Mouse (Mus musculus): ENCODE measurements around the gene Fgf22. TPM values are rescaled to one million over a fixed set of nuclear protein-coding genes. Genes with fewer than 3 reads are reported as not detected.

The Fgf22 gene
- polyA plus RNA-seq, 1 experiment from 2014 or later = not detected

DNA sequence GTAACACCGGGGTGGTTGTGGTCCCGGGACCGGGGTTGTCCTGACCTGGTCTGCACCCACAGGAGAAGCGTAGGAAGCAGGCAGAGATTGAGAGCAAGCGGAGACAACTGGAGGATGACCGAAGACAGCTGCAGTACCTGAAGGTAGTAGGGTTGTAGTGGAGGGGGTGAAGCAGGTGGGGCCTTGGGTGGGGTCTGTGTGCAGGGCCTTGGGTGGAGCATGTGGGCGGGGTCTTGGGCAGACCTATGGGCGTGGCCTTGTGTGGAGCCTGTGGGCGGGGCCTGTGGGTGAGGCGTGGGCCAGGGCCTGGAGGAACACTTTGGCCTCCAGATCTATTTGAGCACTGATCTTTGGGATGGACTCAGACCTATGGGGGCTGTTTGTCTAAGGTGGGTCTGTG lies 52.1 kb downstream of the Fgf22 start:
- no peak overlapping the region for H3K27ac ChIP-seq (replicated peaks)
- no peaks in the 10 kb centered on the region for H3K36me3 ChIP-seq (replicated peaks)
- no peaks in the 10 kb centered on the region for H3K27me3 ChIP-seq
- no peak overlapping the region for H3K4me2 ChIP-seq
- H3K9ac ChIP-seq = no peak overlapping the region
- ATAC-seq (ENCODE audit: insufficient read depth) = no peak
- H3K4me1 ChIP-seq (replicated peaks) = peaks cover 56% of the 10 kb centered on the region
- H3K9me3 ChIP-seq (replicated peaks) = no peaks in the 10 kb centered on the region
- no peak overlapping the region for H3K4me3 ChIP-seq (replicated peaks)
- WGBS (ENCODE audit: insufficient replicate concordance) = 54% methylated on average over 10 of the region's 10 CpGs

GRCm38 (mm10) chr10:79807826-79808225 lies 53.0 kb downstream of the Fgf22 start:
- Histone ChIP-seq H3K9me3 (replicated peaks) (no peaks in the 10 kb centered on the region), H3K4me3 (replicated peaks) (no peak overlapping the region), H3K27me3 (no peaks in the 10 kb centered on the region), H3K4me1 (replicated peaks) (peaks cover 53% of the 10 kb centered on the region), H3K27ac (replicated peaks) (no peak overlapping the region), H3K9ac (no peak overlapping the region), H3K4me2 (no peak overlapping the region), H3K36me3 (replicated peaks) (no peaks in the 10 kb centered on the region)
- ATAC-seq (ENCODE audit: insufficient read depth) = no peak
- 56% methylated on average over 11 of the region's 11 CpGs for WGBS (ENCODE audit: insufficient replicate concordance)

Other genes with a start within 250 kb of the Fgf22 start
- gene Plpp2, start 221.3 kb upstream of the Fgf22 start, polyA plus RNA-seq (2015; fragmentation: Nextera tagmentation; extraction: Ambion mirVana) = 21.5 and 26.9 TPM in 2 replicates
- gene Mier2, start 199.9 kb upstream of the Fgf22 start, polyA plus RNA-seq (2015; fragmentation: Nextera tagmentation; extraction: Ambion mirVana) = 9.9 and 13.3 TPM in 2 replicates
- not detected in 2 replicates for gene Theg, start 167.7 kb upstream of the Fgf22 start, polyA plus RNA-seq (2015; fragmentation: Nextera tagmentation; extraction: Ambion mirVana)
- not detected in 2 replicates for gene C2cd4c, start 141.1 kb upstream of the Fgf22 start, polyA plus RNA-seq (2015; fragmentation: Nextera tagmentation; extraction: Ambion mirVana)
- gene Shc2, start 117.2 kb upstream of the Fgf22 start, polyA plus RNA-seq (2015; fragmentation: Nextera tagmentation; extraction: Ambion mirVana) = 0.08 and 0.10 TPM in 2 replicates
- not detected in 2 replicates for gene Odf3l2, start 109.3 kb upstream of the Fgf22 start, polyA plus RNA-seq (2015; fragmentation: Nextera tagmentation; extraction: Ambion mirVana)
- gene Madcam1, start 90.5 kb upstream of the Fgf22 start, polyA plus RNA-seq (2015; fragmentation: Nextera tagmentation; extraction: Ambion mirVana) = 0.26 TPM in 1 of 2 replicates, not detected in the other
- gene Tpgs1, start 85.7 kb upstream of the Fgf22 start, polyA plus RNA-seq (2015; fragmentation: Nextera tagmentation; extraction: Ambion mirVana) = 21.4 and 23.1 TPM in 2 replicates
- gene Cdc34, start 72.9 kb upstream of the Fgf22 start, polyA plus RNA-seq (2015; fragmentation: Nextera tagmentation; extraction: Ambion mirVana) = 105 and 107 TPM in 2 replicates
- 0.15 and 0.37 TPM in 2 replicates for gene Gzmm, start 66.1 kb upstream of the Fgf22 start, polyA plus RNA-seq (2015; fragmentation: Nextera tagmentation; extraction: Ambion mirVana)
- 980 and 1,043 TPM in 2 replicates for gene Bsg, start 50.6 kb upstream of the Fgf22 start, polyA plus RNA-seq (2015; fragmentation: Nextera tagmentation; extraction: Ambion mirVana)
- 0.02 TPM in 1 of 2 replicates, not detected in the other for gene Hcn2, start 38.4 kb upstream of the Fgf22 start, polyA plus RNA-seq (2015; fragmentation: Nextera tagmentation; extraction: Ambion mirVana)
- 15.6 and 17.7 TPM in 2 replicates for gene Polrmt, start 8.5 kb upstream of the Fgf22 start, polyA plus RNA-seq (2015; fragmentation: Nextera tagmentation; extraction: Ambion mirVana)
- gene Rnf126, start 11.9 kb downstream of the Fgf22 start, polyA plus RNA-seq (2015; fragmentation: Nextera tagmentation; extraction: Ambion mirVana) = 39.6 and 42.0 TPM in 2 replicates
- 0.71 and 1.0 TPM in 2 replicates for gene Fstl3, start 22.2 kb downstream of the Fgf22 start, polyA plus RNA-seq (2015; fragmentation: Nextera tagmentation; extraction: Ambion mirVana)
- 7.0 and 7.1 TPM in 2 replicates for gene Prss57, start 35.9 kb downstream of the Fgf22 start, polyA plus RNA-seq (2015; fragmentation: Nextera tagmentation; extraction: Ambion mirVana)
- gene Palm, start 38.5 kb downstream of the Fgf22 start, polyA plus RNA-seq (2015; fragmentation: Nextera tagmentation; extraction: Ambion mirVana) = 8.8 and 9.2 TPM in 2 replicates
- gene Misp, start 65.9 kb downstream of the Fgf22 start, polyA plus RNA-seq (2015; fragmentation: Nextera tagmentation; extraction: Ambion mirVana) = 0.50 TPM in 2 replicates
- gene Ptbp1, start 99.4 kb downstream of the Fgf22 start, polyA plus RNA-seq (2015; fragmentation: Nextera tagmentation; extraction: Ambion mirVana) = 120 and 133 TPM in 2 replicates
- 112 and 131 TPM in 2 replicates for gene Prtn3, start 119.4 kb downstream of the Fgf22 start, polyA plus RNA-seq (2015; fragmentation: Nextera tagmentation; extraction: Ambion mirVana)
- gene Plppr3, start 119.6 kb downstream of the Fgf22 start, polyA plus RNA-seq (2015; fragmentation: Nextera tagmentation; extraction: Ambion mirVana) = 5.8 and 6.1 TPM in 2 replicates
- gene Elane, start 131.2 kb downstream of the Fgf22 start, polyA plus RNA-seq (2015; fragmentation: Nextera tagmentation; extraction: Ambion mirVana) = 211 and 227 TPM in 2 replicates
- not detected in 2 replicates for gene Cfd, start 135.8 kb downstream of the Fgf22 start, polyA plus RNA-seq (2015; fragmentation: Nextera tagmentation; extraction: Ambion mirVana)
- 16.4 and 18.0 TPM in 2 replicates for gene Med16, start 153.8 kb downstream of the Fgf22 start, polyA plus RNA-seq (2015; fragmentation: Nextera tagmentation; extraction: Ambion mirVana)
- gene Gm26602, start 155.8 kb downstream of the Fgf22 start, polyA plus RNA-seq (2015; fragmentation: Nextera tagmentation; extraction: Ambion mirVana) = not detected in 2 replicates
- gene Kiss1r, start 161.9 kb downstream of the Fgf22 start, polyA plus RNA-seq (2015; fragmentation: Nextera tagmentation; extraction: Ambion mirVana) = 0.32 and 0.37 TPM in 2 replicates
- 52.4 and 55.6 TPM in 2 replicates for gene R3hdm4, start 166.1 kb downstream of the Fgf22 start, polyA plus RNA-seq (2015; fragmentation: Nextera tagmentation; extraction: Ambion mirVana)
- gene Arid3a, start 172.0 kb downstream of the Fgf22 start, polyA plus RNA-seq (2015; fragmentation: Nextera tagmentation; extraction: Ambion mirVana) = 6.1 and 7.4 TPM in 2 replicates
- gene Wdr18, start 205.1 kb downstream of the Fgf22 start, polyA plus RNA-seq (2015; fragmentation: Nextera tagmentation; extraction: Ambion mirVana) = 46.3 and 48.4 TPM in 2 replicates
- 0.10 TPM in 1 of 2 replicates, not detected in the other for gene Grin3b, start 215.6 kb downstream of the Fgf22 start, polyA plus RNA-seq (2015; fragmentation: Nextera tagmentation; extraction: Ambion mirVana)
- 8.4 and 11.0 TPM in 2 replicates for gene Tmem259, start 229.3 kb downstream of the Fgf22 start, polyA plus RNA-seq (2015; fragmentation: Nextera tagmentation; extraction: Ambion mirVana)
- gene Cnn2, start 233.5 kb downstream of the Fgf22 start, polyA plus RNA-seq (2015; fragmentation: Nextera tagmentation; extraction: Ambion mirVana) = 44.5 and 45.5 TPM in 2 replicates
- gene Abca7, start 241.4 kb downstream of the Fgf22 start, polyA plus RNA-seq (2015; fragmentation: Nextera tagmentation; extraction: Ambion mirVana) = 7.5 and 9.0 TPM in 2 replicates

Measured in liver, embryonic 15.5 days (tissue).